Mouse (Mus musculus) hindbrain, embryonic 11.5 days (tissue): Measurements from ENCODE around the gene Hist1h2ai. TPM values are rescaled to one million over a fixed set of nuclear protein-coding genes. Genes with fewer than 3 reads are reported as not detected.
"Not testable (repeated sequence)": the region's sequence is repeated elsewhere in the genome, so short reads cannot be mapped to it uniquely, and the experiment has no call there.

Source experiments
- ATAC-seq: fragments of 200-750 bp; cut with Nextera tagmentation; 2 replicates; pipeline ENCODE4 v1.8.0; 2017; ENCODE audit warnings: mild to moderate bottlenecking, moderate TSS enrichment, moderate library complexity; ENCODE audit not compliant: low FRiP score
- DNase-seq: peaks from one replicate; pipeline ENCODE4 v3.0.0-alpha.2; 2015; ENCODE audit warnings: low spot score
- H3K27ac ChIP-seq: fragments of 300-500 bp; sonication (generic); 2 replicates; pipeline ENCODE4 v1.5.1; 2014; ENCODE audit warnings: mild to moderate bottlenecking, low read depth, low read length
- H3K27me3 ChIP-seq: fragments of 300-500 bp; sonication (generic); 2 replicates; pipeline ENCODE4 v1.6.1; 2014; ENCODE audit warnings: mild to moderate bottlenecking, low read length, moderate library complexity, mixed read lengths; ENCODE audit not compliant: control insufficient read depth, insufficient read depth
- H3K36me3 ChIP-seq: fragments of 300-500 bp; sonication (generic); 2 replicates; pipeline ENCODE4 v1.6.1; 2014; ENCODE audit warnings: mild to moderate bottlenecking, low read length, moderate library complexity, mixed read lengths; ENCODE audit not compliant: control insufficient read depth, insufficient read depth
- H3K4me1 ChIP-seq: fragments of 300-500 bp; sonication (generic); replicated peaks from 2 replicates; pipeline ENCODE4 v1.6.1; 2014; ENCODE audit warnings: low read length, mixed read lengths; ENCODE audit not compliant: control insufficient read depth, insufficient read depth
- H3K4me2 ChIP-seq: fragments of 300-500 bp; sonication (generic); replicated peaks from 2 replicates; pipeline ENCODE4 v1.6.1; 2014; ENCODE audit warnings: mild to moderate bottlenecking, low read depth, low read length
- H3K4me3 ChIP-seq: fragments of 300-500 bp; sonication (generic); 2 replicates; pipeline ENCODE4 v1.5.1; 2014; ENCODE audit warnings: low read depth, low read length
- H3K9ac ChIP-seq: fragments of 300-500 bp; sonication (generic); 2 replicates; pipeline ENCODE4 v1.6.1; 2014; ENCODE audit warnings: low read depth, low read length
- H3K9me3 ChIP-seq: fragments of 300-500 bp; sonication (generic); 2 replicates; pipeline ENCODE4 v1.6.1; 2016; ENCODE audit warnings: low read length; ENCODE audit not compliant: control insufficient read depth
- WGBS: fragments of 180-500 bp; shearing (Covaris S2); extraction: QIAGEN DNeasy Blood & Tissue Kit; methylation state at CpG from one replicate; pipeline ENCODE4 v1.1.7; 2014; 5-methylcytosine and 5-hydroxymethylcytosine counted together
- polyA plus RNA-seq: library from polyadenylated mRNA; unstranded; fragments of >200 nt; fragmentation: Nextera tagmentation; extraction: Ambion mirVana; gene quantifications from 2 replicates; pipeline ENCODE4 v1.2.1, GENCODE M21; 2014

Gene Hist1h2ai
- polyA plus RNA-seq = 17.3 and 25.6 TPM in 2 replicates

DNA sequence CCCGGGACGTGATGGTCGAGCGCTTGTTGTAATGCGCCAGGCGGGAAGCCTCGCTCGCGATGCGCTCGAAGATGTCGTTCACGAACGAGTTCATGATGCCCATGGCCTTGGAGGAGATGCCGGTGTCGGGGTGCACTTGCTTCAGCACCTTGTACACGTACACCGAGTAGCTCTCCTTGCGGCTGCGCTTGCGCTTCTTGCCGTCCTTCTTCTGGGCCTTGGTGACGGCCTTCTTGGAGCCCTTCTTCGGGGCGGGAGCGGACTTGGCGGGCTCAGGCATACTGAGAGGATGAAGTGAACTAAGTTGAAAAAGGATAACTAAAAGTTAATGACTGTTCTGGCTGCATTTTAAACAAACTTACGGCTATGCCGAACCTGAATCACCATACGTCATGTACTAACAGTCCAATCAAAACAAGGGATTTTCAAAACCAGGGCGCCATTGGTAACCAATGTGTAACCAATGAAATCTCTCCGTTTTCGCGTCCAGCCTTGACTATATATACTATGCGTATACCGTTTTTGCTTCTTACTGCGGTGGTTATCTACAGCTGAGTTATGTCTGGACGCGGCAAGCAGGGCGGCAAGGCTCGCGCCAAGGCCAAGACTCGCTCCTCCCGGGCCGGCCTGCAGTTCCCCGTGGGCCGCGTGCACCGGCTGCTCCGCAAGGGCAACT lies at the start of gene Hist1h2ai, which contains the start of gene Hist1h2bl:
Gene Hist1h2ai (plus strand): TSS at position 559 of the 676 bp plus-strand sequence.
Gene Hist1h2bl (minus strand): TSS at position 280 of the 676 bp plus-strand sequence.
- WGBS = under 1% methylated on average over 23 of the region's 50 CpGs
- not testable (repeated sequence) for H3K4me1 ChIP-seq, H3K9me3 ChIP-seq, H3K27me3 ChIP-seq, H3K36me3 ChIP-seq
- peak within 1 kb of the TSS; percentile 93 for H3K27ac ChIP-seq
- H3K9ac ChIP-seq = peak within 1 kb of the TSS; percentile 77
- ATAC-seq (peak; percentile 95), DNase-seq (peak; percentile 86)
- H3K4me3 ChIP-seq = peak within 1 kb of the TSS; percentile 47
- peak within 1 kb of the TSS; percentile 87 for H3K4me2 ChIP-seq

DNA sequence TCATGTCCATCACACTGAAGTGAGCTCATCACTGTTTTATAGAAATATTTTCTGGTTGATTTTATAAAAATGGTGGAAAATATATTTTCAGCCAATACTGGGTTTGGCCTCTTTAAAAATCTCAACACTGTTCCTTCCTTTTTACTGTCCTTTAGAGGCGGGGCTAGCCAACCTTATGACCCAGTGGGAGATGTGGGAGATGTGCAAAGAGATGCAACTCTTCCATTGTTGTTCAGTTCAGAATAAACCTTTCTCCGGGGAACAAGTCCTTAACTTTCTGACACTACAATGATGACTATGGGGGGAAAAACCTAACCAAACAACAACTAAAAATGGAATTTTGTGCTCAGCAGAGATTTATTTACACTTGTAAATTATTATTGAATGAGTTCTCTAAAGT lies 38.9 kb upstream of the Hist1h2ai start, which contains the start of gene Olfr1360:
Gene Olfr1360 (minus strand): TSS at position 101 of the 400 bp plus-strand sequence.
- no peaks in the 10 kb centered on the region for H3K9me3 ChIP-seq
- no peak within 1 kb of the TSS for H3K4me2 ChIP-seq
- no peak within 1 kb of the TSS for H3K4me3 ChIP-seq
- WGBS = 94% methylated on average over 2 of the region's 2 CpGs
- ATAC-seq (no peak), DNase-seq (no peak)
- H3K36me3 ChIP-seq = no peaks in the 10 kb centered on the region
- H3K27me3 ChIP-seq = no peaks in the 10 kb centered on the region
- H3K4me1 ChIP-seq = no peaks in the 10 kb centered on the region
- no peak within 1 kb of the TSS for H3K9ac ChIP-seq
- H3K27ac ChIP-seq = no peak within 1 kb of the TSS

DNA sequence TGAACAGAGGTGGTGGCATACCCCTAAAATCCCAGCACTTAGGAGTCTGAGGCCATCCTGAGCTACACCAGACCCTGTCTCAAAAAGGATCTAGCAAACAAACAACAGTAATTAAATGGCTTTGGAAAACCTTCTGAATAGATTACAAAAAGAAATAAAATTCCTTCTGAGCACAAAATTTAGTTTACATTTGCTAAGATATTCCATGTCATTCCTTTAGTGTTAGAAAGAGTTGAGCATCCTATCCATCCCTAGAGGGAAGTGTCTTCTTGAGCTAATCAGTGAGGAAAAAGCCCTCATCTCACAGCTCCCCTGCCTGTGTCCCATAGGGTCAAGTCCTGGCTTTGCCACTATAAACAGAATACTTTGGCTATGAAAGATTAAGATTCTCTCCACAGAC lies 18.4 kb upstream of the Hist1h2ai start, which contains the start of gene Olfr1359:
Gene Olfr1359 (plus strand): TSS at position 301 of the 400 bp plus-strand sequence.
- ATAC-seq (no peak), DNase-seq (no peak)
- no peaks in the 10 kb centered on the region for H3K27me3 ChIP-seq
- no peaks in the 10 kb centered on the region for H3K36me3 ChIP-seq
- no peak within 1 kb of the TSS for H3K4me3 ChIP-seq
- H3K9ac ChIP-seq = no peak within 1 kb of the TSS
- H3K4me1 ChIP-seq = no peaks in the 10 kb centered on the region
- no peak within 1 kb of the TSS for H3K27ac ChIP-seq
- no peaks in the 10 kb centered on the region for H3K9me3 ChIP-seq
- H3K4me2 ChIP-seq = no peak within 1 kb of the TSS

DNA sequence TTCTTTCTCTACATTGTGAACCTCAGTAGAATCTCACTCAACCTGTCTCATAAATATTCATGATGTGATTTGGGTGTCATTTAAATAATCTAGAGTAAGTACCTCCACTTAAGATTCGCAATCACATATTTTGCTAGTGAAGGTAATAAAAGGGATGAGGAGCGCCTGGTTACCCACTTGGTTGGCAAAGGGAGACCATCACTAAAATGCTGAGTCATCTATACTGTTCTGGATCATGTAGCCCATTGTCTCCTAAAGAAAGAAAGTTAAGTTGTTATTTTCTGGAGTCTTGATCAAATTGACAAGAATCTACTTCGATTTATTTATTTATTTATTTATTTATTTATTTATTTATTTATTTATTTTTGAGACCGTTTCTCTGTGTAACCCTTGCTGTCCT lies 9.6 kb upstream of the Hist1h2ai start:
- Histone ChIP-seq H3K27me3 (no peaks in the 10 kb centered on the region), H3K36me3 (no peaks in the 10 kb centered on the region), H3K9me3 (no peaks in the 10 kb centered on the region), H3K27ac (no peak overlapping the region), H3K4me2 (no peak overlapping the region), H3K4me3 (no peak overlapping the region), H3K4me1 (no peaks in the 10 kb centered on the region), H3K9ac (no peak overlapping the region)
- WGBS = 80% methylated on average over 4 of the region's 4 CpGs
- DNase-seq (no peak), ATAC-seq (no peak)

DNA sequence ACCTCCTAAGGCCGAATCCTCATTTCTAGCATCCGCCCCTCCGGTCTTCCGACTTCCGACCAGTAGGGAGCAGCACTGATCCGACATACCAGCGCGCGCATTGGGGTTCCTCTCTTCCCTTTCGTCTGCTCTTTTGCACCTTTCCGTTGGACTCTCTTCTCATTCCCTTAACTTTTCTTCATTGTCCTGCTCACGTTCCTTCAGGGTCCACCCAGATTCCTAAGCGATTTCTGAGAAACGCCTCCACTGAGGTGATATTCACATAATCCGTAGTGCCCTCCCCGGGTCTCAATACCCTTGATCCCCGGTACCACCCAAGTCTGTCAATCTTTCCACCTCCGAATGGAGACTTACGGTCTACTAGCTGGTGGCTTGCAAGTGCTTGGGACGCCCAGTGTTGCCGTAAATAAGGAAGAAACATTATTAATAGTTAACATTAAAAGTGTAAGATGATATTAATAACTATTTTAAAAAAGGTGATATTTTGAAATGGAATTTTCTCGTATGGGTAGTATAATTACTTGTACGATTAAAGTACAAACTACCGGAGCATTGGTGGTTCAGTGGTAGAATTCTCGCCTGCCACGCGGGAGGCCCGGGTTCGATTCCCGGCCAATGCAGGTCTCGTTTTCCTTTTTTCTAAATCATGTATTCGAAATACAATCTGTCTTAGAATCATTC lies 6.1 kb upstream of the Hist1h2ai start:
- Histone ChIP-seq H3K27me3 (no peaks in the 10 kb centered on the region), H3K9ac (peak overlapping the region; percentile 48), H3K36me3 (no peaks in the 10 kb centered on the region), H3K4me2 (peak overlapping the region; percentile 22), H3K4me1 (no peaks in the 10 kb centered on the region; the same call in 1 of the 2 replicates), H3K9me3 (no peaks in the 10 kb centered on the region), H3K27ac (no peak overlapping the region), H3K4me3 (peak overlapping the region; percentile 43)
- ATAC-seq (peak; percentile 87), DNase-seq (peak; percentile 92)
- WGBS = under 1% methylated on average over 32 of the region's 32 CpGs

DNA sequence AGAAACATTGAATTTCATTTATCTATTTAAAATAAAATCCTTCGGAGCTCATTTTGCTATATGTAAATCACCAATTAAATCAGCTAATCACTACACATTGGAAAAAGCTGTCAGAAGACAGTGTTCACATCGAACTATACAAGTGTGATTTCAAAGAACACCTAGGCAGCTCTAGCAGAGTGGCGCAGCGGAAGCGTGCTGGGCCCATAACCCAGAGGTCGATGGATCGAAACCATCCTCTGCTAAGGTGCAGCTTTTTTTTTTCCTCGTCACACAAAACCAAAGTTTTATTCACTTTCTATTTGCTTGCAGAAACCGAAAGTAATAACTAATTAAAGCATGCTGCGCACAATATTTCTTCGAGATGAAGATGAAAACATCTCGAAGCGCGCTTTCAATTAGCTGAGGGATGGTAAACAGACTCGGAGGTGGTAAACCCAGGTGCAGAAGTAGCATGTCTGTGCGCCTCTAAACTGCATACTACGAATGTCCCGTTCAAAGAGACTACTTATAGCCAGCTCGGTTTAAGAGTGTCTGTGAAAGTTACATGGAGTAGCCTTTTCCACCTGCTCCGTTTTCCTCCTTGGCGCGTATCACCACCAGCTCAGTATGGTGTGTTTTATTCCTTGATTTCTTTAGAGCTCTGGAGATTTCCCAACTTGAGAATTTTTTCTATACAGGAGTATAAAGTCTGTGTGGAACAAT lies 5.2 kb upstream of the Hist1h2ai start:
- H3K4me3 ChIP-seq = peak overlapping the region; percentile 37
- DNase-seq = peak; percentile 85
- H3K27ac ChIP-seq = no peak overlapping the region
- WGBS = 1% methylated on average over 22 of the region's 22 CpGs
- peak; percentile 83 for ATAC-seq
- no peaks in the 10 kb centered on the region for H3K27me3 ChIP-seq
- no peaks in the 10 kb centered on the region for H3K9me3 ChIP-seq
- H3K36me3 ChIP-seq = no peaks in the 10 kb centered on the region
- H3K9ac ChIP-seq = peak overlapping the region; percentile 5; the same call in 1 of the 2 replicates
- H3K4me2 ChIP-seq = peak overlapping the region; percentile 30
- no peaks in the 10 kb centered on the region; the same call in 1 of the 2 replicates for H3K4me1 ChIP-seq

DNA sequence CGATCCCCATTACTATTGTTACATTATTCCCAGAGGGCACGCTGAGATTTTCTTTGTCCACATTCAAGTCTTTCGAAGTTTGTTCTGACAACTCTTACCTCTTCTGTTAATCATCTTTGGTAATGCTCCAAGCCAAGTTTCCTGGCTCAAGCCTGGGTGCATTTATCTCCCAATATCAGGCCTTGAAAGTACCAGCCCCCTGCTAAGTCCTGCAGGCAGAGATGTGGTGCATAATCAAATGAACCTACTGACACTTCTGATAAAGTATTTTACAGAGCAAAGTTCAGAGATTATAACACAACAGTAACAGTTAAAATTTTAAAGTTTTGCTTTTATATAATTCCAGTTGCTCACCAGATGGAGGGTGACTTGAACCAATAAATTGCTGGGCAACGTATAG lies 4.5 kb upstream of the Hist1h2ai start:
- peak overlapping the region; percentile 30 for H3K4me2 ChIP-seq
- ATAC-seq (no peak), DNase-seq (no peak)
- H3K4me3 ChIP-seq = peak overlapping the region; percentile 37
- no peaks in the 10 kb centered on the region for H3K36me3 ChIP-seq
- no peaks in the 10 kb centered on the region; the same call in 1 of the 2 replicates for H3K4me1 ChIP-seq
- no peak overlapping the region for H3K9ac ChIP-seq
- WGBS = 31% methylated on average over 4 of the region's 4 CpGs
- H3K27ac ChIP-seq = no peak overlapping the region
- no peaks in the 10 kb centered on the region for H3K9me3 ChIP-seq
- no peaks in the 10 kb centered on the region for H3K27me3 ChIP-seq

DNA sequence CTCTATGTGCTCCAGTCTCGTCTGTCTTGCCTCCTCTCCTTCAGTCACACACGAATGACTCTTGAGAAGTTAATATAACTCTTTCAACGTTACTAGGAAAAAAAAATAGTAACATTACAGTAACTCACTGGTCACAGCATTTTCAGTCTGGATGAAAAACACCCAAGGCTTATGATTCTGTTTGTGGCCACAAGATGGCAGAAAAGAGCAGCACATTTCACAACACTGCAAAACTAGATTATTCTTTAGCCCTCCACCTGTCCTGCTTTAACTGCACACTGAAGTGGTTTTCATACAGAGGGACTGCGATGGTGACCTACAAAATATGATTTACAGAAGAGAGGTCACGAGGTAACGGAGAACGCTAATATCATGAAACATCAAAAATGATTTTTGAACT lies 1.5 kb upstream of the Hist1h2ai start:
- DNase-seq (peak; percentile 75), ATAC-seq (no peak)
- WGBS = 1% methylated on average over 7 of the region's 7 CpGs
- Histone ChIP-seq H3K27me3 (no peaks in the 10 kb centered on the region), H3K4me3 (peak overlapping the region; percentile 47), H3K9me3 (no peaks in the 10 kb centered on the region), H3K4me2 (peak overlapping the region; percentile 69), H3K9ac (peak overlapping the region; percentile 71; the same call in 1 of the 2 replicates), H3K36me3 (no peaks in the 10 kb centered on the region), H3K4me1 (peaks cover 2% of the 10 kb centered on the region; the same call in 1 of the 2 replicates), H3K27ac (peak overlapping the region; percentile 93)
